Mouse (Mus musculus): ENCODE data around the gene Ccl6.

Gene Ccl6

GRCm38 (mm10) chr11:83595669-83596455, 3.0 kb upstream of the Ccl6 start:
- no peak for DNase-seq (ENCODE audit: low spot score in 2 of 2)

- DNase-seq (ENCODE audit: low spot score in 2 of 2), result no peak
Measured at GRCm38 (mm10) chr11:83593453-83593852, 566 bp upstream of the Ccl6 start.

GRCm38 (mm10) chr11:83584232-83584631, 8.7 kb downstream of the Ccl6 start:
- no peak for DNase-seq (ENCODE audit: low spot score in 2 of 2)

- DNase-seq (ENCODE audit: low spot score in 2 of 2), result no peak
Measured at GRCm38 (mm10) chr11:83583450-83583754, 9.5 kb downstream of the Ccl6 start.

GRCm38 (mm10) chr11:83582626-83583449, 10.0 kb downstream of the Ccl6 start:
- DNase-seq (ENCODE audit: low spot score in 2 of 2), result no peak

GRCm38 (mm10) chr11:83581626-83582610, 11.0 kb downstream of the Ccl6 start:
- DNase-seq (ENCODE audit: low spot score in 2 of 2), result no peak

GRCm38 (mm10) chr11:83580699-83581232, 12.1 kb downstream of the Ccl6 start:
- DNase-seq (ENCODE audit: low spot score in 2 of 2), result no peak

GRCm38 (mm10) chr11:83578999-83579398, 13.9 kb downstream of the Ccl6 start:
- DNase-seq (ENCODE audit: low spot score in 2 of 2), result no peak

GRCm38 (mm10) chr11:83578186-83578760, 14.6 kb downstream of the Ccl6 start, which contains the start of gene Ccl9:
TSS of gene Ccl9 (minus strand) at chr11:83578636.
- DNase-seq (ENCODE audit: low spot score in 2 of 2), result no peak

- no peak for DNase-seq (ENCODE audit: low spot score in 2 of 2)
Measured at GRCm38 (mm10) chr11:83576927-83577555, 15.8 kb downstream of the Ccl6 start.

GRCm38 (mm10) chr11:83572834-83573233, 20.1 kb downstream of the Ccl6 start:
- DNase-seq (ENCODE audit: low spot score in 2 of 2), result no peak

GRCm38 (mm10) chr11:83572223-83572622, 20.7 kb downstream of the Ccl6 start:
- no peak for DNase-seq (ENCODE audit: low spot score in 2 of 2)

GRCm38 (mm10) chr11:83570189-83570588, 22.7 kb downstream of the Ccl6 start:
- no peak for DNase-seq (ENCODE audit: low spot score in 2 of 2)

GRCm38 (mm10) chr11:83569249-83569648, 23.6 kb downstream of the Ccl6 start:
- no peak for DNase-seq (ENCODE audit: low spot score in 2 of 2)

- no peak for DNase-seq (ENCODE audit: low spot score in 2 of 2)
Measured at GRCm38 (mm10) chr11:83568786-83569185, 24.1 kb downstream of the Ccl6 start.

GRCm38 (mm10) chr11:83568061-83568460, 24.8 kb downstream of the Ccl6 start:
- DNase-seq (ENCODE audit: low spot score in 2 of 2), result no peak

- no peak for DNase-seq (ENCODE audit: low spot score in 2 of 2)
Measured at GRCm38 (mm10) chr11:83567311-83567710, 25.6 kb downstream of the Ccl6 start.

GRCm38 (mm10) chr11:83566617-83567016, 26.3 kb downstream of the Ccl6 start:
- no peak for DNase-seq (ENCODE audit: low spot score in 2 of 2)

GRCm38 (mm10) chr11:83563754-83564153, 29.1 kb downstream of the Ccl6 start:
- no peak for DNase-seq (ENCODE audit: low spot score in 2 of 2)

GRCm38 (mm10) chr11:83562311-83562887, 30.5 kb downstream of the Ccl6 start:
- no peak for DNase-seq (ENCODE audit: low spot score in 2 of 2)

All from frontal cortex, postnatal 14 days (tissue).